Mouse (Mus musculus) intestine, embryonic 15.5 days (tissue): ENCODE data around the gene Cdc14a. TPM values are rescaled to one million over a fixed set of nuclear protein-coding genes. Genes with fewer than 3 reads are reported as not detected.

Source experiments
- ATAC-seq: fragments of 200-750 bp; cut with Nextera tagmentation; 2 replicates; pipeline ENCODE4 v1.8.0; 2017; ENCODE audit warnings: moderate TSS enrichment, moderate library complexity
- H3K27ac ChIP-seq: fragments of 300-500 bp; sonication (generic); 2 replicates; pipeline ENCODE4 v1.5.1; 2015; ENCODE audit warnings: mild to moderate bottlenecking, inconsistent platforms
- H3K27me3 ChIP-seq: fragments of 300-500 bp; sonication (generic); replicated peaks from 2 replicates; pipeline ENCODE4 v1.6.1; 2015; ENCODE audit warnings: inconsistent platforms
- H3K36me3 ChIP-seq: fragments of 300-500 bp; sonication (generic); 2 replicates; pipeline ENCODE4 v1.6.1; 2015; ENCODE audit warnings: inconsistent platforms
- H3K4me1 ChIP-seq: fragments of 300-500 bp; sonication (generic); replicated peaks from 2 replicates; pipeline ENCODE4 v1.6.1; 2015; ENCODE audit warnings: inconsistent platforms
- H3K4me2 ChIP-seq: fragments of 300-500 bp; sonication (generic); replicated peaks from 2 replicates; pipeline ENCODE4 v1.6.1; 2015; ENCODE audit warnings: mild to moderate bottlenecking, inconsistent platforms
- H3K4me3 ChIP-seq: fragments of 300-500 bp; sonication (generic); replicated peaks from 2 replicates; pipeline ENCODE4 v1.5.1; 2015; ENCODE audit warnings: inconsistent platforms
- H3K9ac ChIP-seq: fragments of 300-500 bp; sonication (generic); 2 replicates; pipeline ENCODE4 v1.6.1; 2015; ENCODE audit warnings: inconsistent platforms
- H3K9me3 ChIP-seq: fragments of 300-500 bp; sonication (generic); 2 replicates; pipeline ENCODE4 v1.6.1; 2016; ENCODE audit warnings: inconsistent platforms
- WGBS: fragments of 180-500 bp; shearing (Covaris S2); methylation state at CpG from one replicate; pipeline ENCODE4 v1.1.7; 2015; 5-methylcytosine and 5-hydroxymethylcytosine counted together
- polyA plus RNA-seq: library from polyadenylated mRNA; unstranded; fragments of >200 nt; fragmentation: Nextera tagmentation; extraction: Ambion mirVana; gene quantifications from 2 replicates; pipeline ENCODE4 v1.2.1, GENCODE M21; 2015

Gene Cdc14a
- polyA plus RNA-seq, 1 experiment from 2014 or later, result 6.2 TPM

DNA sequence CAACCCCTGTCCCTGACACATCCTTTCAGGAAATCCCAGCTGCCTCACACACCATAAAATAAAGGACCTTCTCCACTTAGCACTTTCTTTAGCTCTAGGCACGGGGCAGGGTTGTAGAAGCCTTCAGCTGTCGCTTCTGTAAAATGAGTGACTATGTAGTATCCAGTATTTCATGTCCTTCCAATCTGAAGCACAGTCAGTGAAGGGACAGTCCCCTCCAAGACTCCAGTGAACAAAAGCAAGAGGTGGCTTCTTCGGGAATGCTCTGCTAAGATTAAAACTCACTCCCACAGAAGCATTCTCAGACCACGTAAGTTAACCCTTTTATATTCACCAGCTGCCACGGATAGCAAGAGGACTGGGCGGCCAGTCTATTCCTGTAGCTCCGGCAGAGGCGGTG, 14.3 kb downstream of the Cdc14a start:
- Histone ChIP-seq H3K36me3 (no peaks in the 10 kb centered on the region), H3K4me3 (no peak overlapping the region), H3K4me2 (no peak overlapping the region), H3K27ac (no peak overlapping the region), H3K4me1 (peaks cover 18% of the 10 kb centered on the region), H3K27me3 (no peaks in the 10 kb centered on the region), H3K9ac (no peak overlapping the region), H3K9me3 (no peaks in the 10 kb centered on the region)
- no peak for ATAC-seq
- 62% methylated on average over 8 of the region's 8 CpGs for WGBS

GRCm38 (mm10) chr3:116408856-116409255, 15.0 kb downstream of the Cdc14a start:
- no peak for ATAC-seq
- H3K4me2 ChIP-seq, result no peak overlapping the region
- no peak overlapping the region for H3K4me3 ChIP-seq
- no peaks in the 10 kb centered on the region for H3K27me3 ChIP-seq
- no peaks in the 10 kb centered on the region for H3K36me3 ChIP-seq
- WGBS, result 62% methylated on average over 10 of the region's 10 CpGs
- H3K27ac ChIP-seq, result no peak overlapping the region
- peaks cover 18% of the 10 kb centered on the region for H3K4me1 ChIP-seq
- no peaks in the 10 kb centered on the region for H3K9me3 ChIP-seq
- H3K9ac ChIP-seq, result no peak overlapping the region

GRCm38 (mm10) chr3:116405516-116405915, 18.3 kb downstream of the Cdc14a start:
- H3K9me3 ChIP-seq, result no peaks in the 10 kb centered on the region
- 80% methylated on average over 9 of the region's 9 CpGs for WGBS

GRCm38 (mm10) chr3:116401436-116401835, 22.4 kb downstream of the Cdc14a start:
- Histone ChIP-seq H3K4me1 (no peaks in the 10 kb centered on the region), H3K9me3 (no peaks in the 10 kb centered on the region), H3K27me3 (no peaks in the 10 kb centered on the region), H3K27ac (no peak overlapping the region), H3K4me2 (no peak overlapping the region), H3K36me3 (no peaks in the 10 kb centered on the region), H3K4me3 (no peak overlapping the region), H3K9ac (no peak overlapping the region)
- WGBS, result 91% methylated on average over 11 of the region's 11 CpGs
- no peak for ATAC-seq

More at GRCm38 (mm10) chr3:116405516-116405915, 18.3 kb downstream of the Cdc14a start:
- no peak for ATAC-seq
- Histone ChIP-seq H3K4me2 (no peak overlapping the region), H3K36me3 (no peaks in the 10 kb centered on the region), H3K4me1 (peaks cover 14% of the 10 kb centered on the region), H3K27ac (no peak overlapping the region), H3K27me3 (no peaks in the 10 kb centered on the region), H3K4me3 (no peak overlapping the region), H3K9ac (no peak overlapping the region)

DNA sequence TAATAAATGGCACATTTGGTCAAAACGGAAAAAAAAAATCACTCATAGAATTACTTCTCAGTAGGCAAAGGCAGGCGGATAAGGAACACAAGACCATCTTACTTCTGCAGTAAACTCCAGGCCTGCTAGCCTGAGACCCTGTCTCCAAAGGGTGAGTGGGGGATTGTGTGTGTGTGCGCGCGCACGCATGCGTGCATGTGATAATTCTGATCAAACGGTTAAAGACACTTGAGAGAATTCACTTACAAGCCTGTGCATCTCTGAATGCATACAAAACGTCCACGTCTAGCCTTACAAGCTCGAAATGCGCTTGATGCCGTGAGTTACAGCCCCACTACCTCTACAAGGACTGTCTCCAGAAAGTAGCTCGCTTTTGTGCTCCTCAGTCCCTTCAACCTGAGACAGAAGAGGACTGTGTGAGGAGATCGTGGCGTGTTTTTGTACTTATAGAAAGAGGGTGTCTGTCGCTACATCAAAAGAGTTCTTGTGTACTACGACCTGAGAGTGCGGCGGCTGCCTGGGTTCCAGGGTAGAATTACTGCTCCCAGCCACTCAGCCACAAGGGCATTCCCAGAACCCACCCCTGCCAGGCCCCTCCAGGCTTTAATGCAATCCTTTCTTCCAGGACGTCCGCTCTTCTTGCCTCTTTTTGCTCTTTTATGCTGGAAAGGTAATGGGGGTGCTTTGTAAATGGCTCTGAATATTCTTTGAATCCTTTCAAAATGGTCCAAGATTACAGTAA, 24.3 kb downstream of the Cdc14a start:
- H3K4me2 ChIP-seq, result no peak overlapping the region
- H3K36me3 ChIP-seq, result no peaks in the 10 kb centered on the region
- H3K4me1 ChIP-seq, result 0 out of 2 replicates have a peak, but pooled peaks cover 2% of the 10 kb centered on the region
- H3K27me3 ChIP-seq, result no peaks in the 10 kb centered on the region
- H3K4me3 ChIP-seq, result no peak overlapping the region
- H3K27ac ChIP-seq, result no peak overlapping the region
- no peak overlapping the region for H3K9ac ChIP-seq
- no peak for ATAC-seq
- 81% methylated on average over 22 of the region's 22 CpGs for WGBS
- H3K9me3 ChIP-seq, result no peaks in the 10 kb centered on the region

DNA sequence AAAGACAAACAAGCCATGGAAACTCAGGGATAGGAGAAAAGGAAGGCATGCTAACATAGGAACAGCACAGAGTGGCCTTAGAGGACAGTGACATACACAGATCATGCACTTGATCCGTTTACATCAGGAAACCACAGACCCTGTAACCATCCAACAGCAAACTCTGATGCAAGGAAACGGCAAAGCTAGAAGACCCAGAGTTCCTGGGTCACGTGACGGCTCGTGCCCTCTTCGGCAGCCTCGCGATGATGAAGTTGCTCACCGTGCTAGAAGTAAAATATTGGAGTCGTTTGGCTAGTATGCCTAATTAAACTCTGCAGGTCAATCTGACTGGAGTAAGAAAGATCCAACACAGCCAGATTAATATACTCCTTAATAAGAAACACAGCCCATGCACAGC, 25.3 kb downstream of the Cdc14a start:
- H3K4me1 ChIP-seq, result 0 out of 2 replicates have a peak, but pooled peaks cover 2% of the 10 kb centered on the region
- ATAC-seq, result no peak
- H3K27me3 ChIP-seq, result no peaks in the 10 kb centered on the region
- no peaks in the 10 kb centered on the region for H3K36me3 ChIP-seq
- no peak overlapping the region for H3K4me3 ChIP-seq
- no peak overlapping the region for H3K9ac ChIP-seq
- no peak overlapping the region for H3K4me2 ChIP-seq
- WGBS, result 85% methylated on average over 10 of the region's 10 CpGs
- no peaks in the 10 kb centered on the region for H3K9me3 ChIP-seq
- no peak overlapping the region for H3K27ac ChIP-seq

DNA sequence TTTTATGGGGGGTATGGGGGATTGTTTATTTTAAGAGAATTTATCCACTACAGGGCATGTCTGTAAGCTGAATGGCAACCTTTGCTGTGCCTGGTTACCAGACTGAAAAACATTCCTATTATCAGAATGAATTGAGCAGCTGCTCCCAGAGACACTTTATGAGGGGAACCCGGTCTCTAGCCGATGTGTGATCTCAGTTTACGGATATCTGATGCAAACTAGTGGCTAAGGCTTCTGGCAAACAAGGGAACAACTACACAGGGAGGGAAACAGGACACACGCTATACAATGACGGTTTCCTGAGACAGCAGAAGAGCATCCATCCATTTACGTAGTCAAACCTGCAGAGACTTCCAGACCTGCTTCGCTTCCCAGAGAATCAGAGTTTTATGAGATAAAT, 25.9 kb downstream of the Cdc14a start:
- Histone ChIP-seq H3K4me2 (no peak overlapping the region), H3K4me3 (no peak overlapping the region), H3K27ac (no peak overlapping the region), H3K9ac (no peak overlapping the region), H3K27me3 (no peaks in the 10 kb centered on the region), H3K9me3 (no peaks in the 10 kb centered on the region), H3K36me3 (no peaks in the 10 kb centered on the region), H3K4me1 (0 out of 2 replicates have a peak, but pooled peaks cover 2% of the 10 kb centered on the region)
- 76% methylated on average over 7 of the region's 7 CpGs for WGBS
- ATAC-seq, result no peak

- Histone ChIP-seq H3K4me1 (0 out of 2 replicates have a peak, but pooled peaks cover 2% of the 10 kb centered on the region), H3K27ac (no peak overlapping the region), H3K9me3 (no peaks in the 10 kb centered on the region), H3K9ac (no peak overlapping the region), H3K4me2 (no peak overlapping the region), H3K27me3 (no peaks in the 10 kb centered on the region), H3K36me3 (no peaks in the 10 kb centered on the region), H3K4me3 (no peak overlapping the region)
- ATAC-seq, result no peak
- 89% methylated on average over 6 of the region's 6 CpGs for WGBS
These were observed 26.5 kb downstream of the Cdc14a start for GRCm38 (mm10) chr3:116397341-116397740.

DNA sequence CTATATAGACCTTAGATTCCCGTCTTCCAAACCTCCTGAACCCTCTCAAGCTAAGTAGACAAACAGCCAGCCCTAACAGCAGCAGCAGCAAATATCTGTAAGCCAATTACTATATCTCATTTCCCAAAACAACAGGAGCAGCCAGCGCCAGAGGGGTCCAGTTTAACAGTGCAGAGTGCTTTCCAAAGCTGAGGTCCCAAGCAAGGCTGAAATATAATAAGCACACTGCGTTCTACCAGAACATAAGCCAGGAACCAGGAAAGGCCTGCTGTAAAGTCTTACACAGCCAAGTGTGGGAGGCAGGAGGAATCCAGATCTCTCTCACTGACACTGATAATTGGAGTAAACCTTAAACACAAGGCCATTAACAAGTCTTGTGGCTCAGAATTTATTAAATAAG, 27.3 kb downstream of the Cdc14a start:
- ATAC-seq, result no peak
- Histone ChIP-seq H3K9ac (no peak overlapping the region), H3K9me3 (no peaks in the 10 kb centered on the region), H3K4me2 (no peak overlapping the region), H3K4me1 (0 out of 2 replicates have a peak, but pooled peaks cover 2% of the 10 kb centered on the region), H3K4me3 (no peak overlapping the region), H3K27ac (no peak overlapping the region), H3K27me3 (no peaks in the 10 kb centered on the region), H3K36me3 (no peaks in the 10 kb centered on the region)
- 67% methylated on average over 3 of the region's 3 CpGs for WGBS

- WGBS, result 59% methylated on average over 5 of the region's 5 CpGs
- H3K27me3 ChIP-seq, result no peaks in the 10 kb centered on the region
- no peak overlapping the region for H3K27ac ChIP-seq
- 0 out of 2 replicates have a peak, but pooled peaks cover 2% of the 10 kb centered on the region for H3K4me1 ChIP-seq
- H3K9ac ChIP-seq, result no peak overlapping the region
- no peak overlapping the region for H3K4me3 ChIP-seq
- H3K9me3 ChIP-seq, result no peaks in the 10 kb centered on the region
- H3K36me3 ChIP-seq, result no peaks in the 10 kb centered on the region
- H3K4me2 ChIP-seq, result no peak overlapping the region
- ATAC-seq, result no peak
These were observed 28.9 kb downstream of the Cdc14a start for GRCm38 (mm10) chr3:116394885-116395390.

GRCm38 (mm10) chr3:116391399-116391798, 32.4 kb downstream of the Cdc14a start:
- H3K9ac ChIP-seq, result no peak overlapping the region
- H3K27me3 ChIP-seq, result no peaks in the 10 kb centered on the region
- H3K27ac ChIP-seq, result no peak overlapping the region
- no peaks in the 10 kb centered on the region for H3K36me3 ChIP-seq
- no peaks in the 10 kb centered on the region for H3K9me3 ChIP-seq
- 29% methylated on average over 10 of the region's 10 CpGs for WGBS
- H3K4me1 ChIP-seq, result 0 out of 2 replicates have a peak, but pooled peaks cover 2% of the 10 kb centered on the region
- peak; percentile 34 for ATAC-seq
- no peak overlapping the region for H3K4me2 ChIP-seq
- H3K4me3 ChIP-seq, result no peak overlapping the region

GRCm38 (mm10) chr3:116389500-116390470, 34.0 kb downstream of the Cdc14a start:
- Histone ChIP-seq H3K36me3 (no peaks in the 10 kb centered on the region), H3K4me3 (no peak overlapping the region), H3K9me3 (no peaks in the 10 kb centered on the region), H3K4me2 (no peak overlapping the region), H3K27me3 (no peaks in the 10 kb centered on the region), H3K27ac (no peak overlapping the region), H3K4me1 (no peaks in the 10 kb centered on the region), H3K9ac (no peak overlapping the region)
- 86% methylated on average over 14 of the region's 14 CpGs for WGBS
- no peak for ATAC-seq
